Comparison of ENCODE assay signal across 8 mouse cellular contexts in genomic region chrX:73798502-73798901, GRCm38 (mm10). TPM values are rescaled to one million over a fixed set of nuclear protein-coding genes. Genes with fewer than 3 reads are reported as not detected.
DNase-seq lines count a peak whose midpoint lies in the region; TF ChIP-seq lines count a peak whose summit lies in the region.

No protein-coding gene starts in this region.

- no peak for TF ChIP-seq POLR2A in MEL (IDR thresholded peaks at IDR 0.05; ENCODE audit: control insufficient read depth in 1 of 2, insufficient read depth in 1 of 2, low read depth in 1 of 2, low read length in 2 of 2, poor library complexity in 1 of 2)

- intact Hi-C loops in heart, postnatal 25 days (cut with DNase I): loop anchor here (2.0 to 10.0 kb wide), 3 partner anchors 99 to 744 kb away; partner anchors contain the start of gene L1cam

- H3K9me3 ChIP-seq in MEL (replicated peaks; ENCODE audit: insufficient read depth, low read length): no peaks in the 10 kb centered on the region
- no peaks in the 10 kb centered on the region for H3K9me3 ChIP-seq in forebrain, embryonic 10.5 days

- no peak for TF ChIP-seq EP300 in MEL (IDR thresholded peaks at IDR 0.05; ENCODE audit: low read depth in 1 of 2, low read length in 2 of 2)

- DNase-seq in MEL (ENCODE audit: low read depth, low spot score): peak; percentile 64
- DNase-seq in c-Kit-positive CD71-negative TER-119-negative erythroid progenitor cells, embryonic 14.5 days (ENCODE audit: low read depth): peak; percentile 44
- peak; percentile 66 for DNase-seq in forebrain, embryonic 10.5 days (ENCODE audit: extremely low spot score, low spot score)
- peak; percentile 34 for DNase-seq in heart, postnatal 25 days (ENCODE audit: low spot score)
- peak; percentile 82 to 88 for DNase-seq in kidney, postnatal 4 days
- DNase-seq in lung, postnatal 14 days: peak; percentile 77
- peak; percentile 29 for DNase-seq in retina, adult 2 months (ENCODE audit: low read depth, low spot score)
- DNase-seq in urinary bladder, postnatal 14 days (ENCODE audit: low spot score): peak; percentile 80

- H3K79me2 ChIP-seq in MEL (ENCODE audit: control insufficient read depth, insufficient read depth, low read length, poor library complexity): no peaks in the 10 kb centered on the region

- no peak overlapping the region for H3K4me3 ChIP-seq in MEL (ENCODE audit: control insufficient read depth in 1 of 2, insufficient read depth in 1 of 2, low read depth in 2 of 2, low read length in 2 of 2)
- no peak overlapping the region for H3K4me3 ChIP-seq in forebrain, embryonic 10.5 days

- TF ChIP-seq RAD21 in MEL (IDR thresholded peaks at IDR 0.05; ENCODE audit: low read depth, low read length): peak; percentile 70

- H3K27ac ChIP-seq in MEL (ENCODE audit: control insufficient read depth, low read depth, low read length): no peak overlapping the region
- H3K27ac ChIP-seq in forebrain, embryonic 10.5 days: no peak overlapping the region

- no peaks in the 10 kb centered on the region for H3K27me3 ChIP-seq in MEL (ENCODE audit: control insufficient read depth in 1 of 2, insufficient read depth in 2 of 2, low read length in 2 of 2)
- H3K27me3 ChIP-seq in forebrain, embryonic 10.5 days (ENCODE audit: poor library complexity, severe bottlenecking): peaks cover 34% of the 10 kb centered on the region

- no peaks in the 10 kb centered on the region for H3K36me3 ChIP-seq in MEL (ENCODE audit: control insufficient read depth in 1 of 2, insufficient read depth in 2 of 2, low read length in 2 of 2)
- peaks cover 11% of the 10 kb centered on the region; the same call in 1 of the 2 replicates for H3K36me3 ChIP-seq in forebrain, embryonic 10.5 days (replicated peaks)

- no peak overlapping the region for H3K9ac ChIP-seq in MEL (ENCODE audit: control insufficient read depth, low read depth, low read length, poor library complexity, severe bottlenecking)

- no peaks in the 10 kb centered on the region for H3K4me1 ChIP-seq in MEL (ENCODE audit: control insufficient read depth in 1 of 2, insufficient read depth in 2 of 2, low read length in 2 of 2)
- H3K4me1 ChIP-seq in forebrain, embryonic 10.5 days: peaks cover 2% of the 10 kb centered on the region; the same call in 1 of the 2 replicates

- WGBS in forebrain, embryonic 10.5 days: 46% methylated on average over 7 of the region's 9 CpGs

- peak; percentile 50 to 81 (median 71) for TF ChIP-seq CTCF in MEL (IDR thresholded peaks at IDR 0.05 in 2 of 3, conservative IDR thresholded peaks at IDR 0.05 in 1 of 3; ENCODE audit: control insufficient read depth in 1 of 3, insufficient read depth in 1 of 3, low read depth in 2 of 3, low read length in 3 of 3, poor library complexity in 1 of 3, severe bottlenecking in 1 of 3)

TF ChIP-seq in MEL, 35 proteins besides CTCF, POLR2A, EP300 and RAD21:
- TF ChIP-seq ZC3H11A (IDR thresholded peaks at IDR 0.05; ENCODE audit: low read depth, low read length): peak; percentile 47
- TF ChIP-seq SMC3 (IDR thresholded peaks at IDR 0.05; ENCODE audit: low read depth, low read length): peak; percentile 77
- TF ChIP-seq TAL1 (IDR thresholded peaks at IDR 0.05; ENCODE audit: low read length): no peak
TF ChIP-seq in MEL: peak in this region for 2.

RNA-seq across cellular contexts. Expression of gene Ssr4, which starts 11.7 kb away (rescaled TPM):
- 256 and 283 TPM in 2 replicates for total RNA-seq in MEL (2012; rRNA removed)
- polyA plus RNA-seq in MEL (2012; ENCODE audit: insufficient read depth in 1 of 2, insufficient read length in 2 of 2, low read depth in 1 of 2, low replicate concordance in 2 of 2, missing spikeins in 1 of 2): 100 to 1,000 TPM in 1 of 2 experiments, not detected in 1; 343 TPM
- polyA plus RNA-seq in forebrain, embryonic 10.5 days (2016; fragmentation: Nextera tagmentation; extraction: Ambion mirVana): 119 and 124 TPM in 2 replicates
- total RNA-seq in heart, postnatal 25 days (2021): 10 to 100 TPM; 83.8 to 87.4 TPM

RNA-seq across cellular contexts. Expression of gene Idh3g, which starts 11.8 kb away (rescaled TPM):
- 232 and 248 TPM in 2 replicates for total RNA-seq in MEL (2012; rRNA removed)
- polyA plus RNA-seq in MEL (2012; ENCODE audit: insufficient read depth in 1 of 2, insufficient read length in 2 of 2, low read depth in 1 of 2, low replicate concordance in 2 of 2, missing spikeins in 1 of 2): 100 to 1,000 TPM in 1 of 2 experiments, not detected in 1; 296 TPM
- polyA plus RNA-seq in forebrain, embryonic 10.5 days (2016; fragmentation: Nextera tagmentation; extraction: Ambion mirVana): 173 and 177 TPM in 2 replicates
- total RNA-seq in heart, postnatal 25 days (2021): 100 to 1,000 TPM; 607 to 615 TPM

RNA-seq across cellular contexts. Expression of gene Srpk3, which starts 24.3 kb away (rescaled TPM):
- 0.20 and 0.31 TPM in 2 replicates for total RNA-seq in MEL (2012; rRNA removed)
- under 1 TPM in 1 of 2 experiments, not detected in 1; 0.17 TPM for polyA plus RNA-seq in MEL (2012; ENCODE audit: insufficient read depth in 1 of 2, insufficient read length in 2 of 2, low read depth in 1 of 2, low replicate concordance in 2 of 2, missing spikeins in 1 of 2)
- 0.97 and 1.2 TPM in 2 replicates for polyA plus RNA-seq in forebrain, embryonic 10.5 days (2016; fragmentation: Nextera tagmentation; extraction: Ambion mirVana)
- total RNA-seq in heart, postnatal 25 days (2021): 10 to 100 TPM; 29.5 to 32.8 TPM

RNA-seq across cellular contexts. Expression of gene Pdzd4, which starts 26.3 kb away (rescaled TPM):
- 0.46 and 0.49 TPM in 2 replicates for total RNA-seq in MEL (2012; rRNA removed)
- polyA plus RNA-seq in MEL (2012; ENCODE audit: insufficient read depth in 1 of 2, insufficient read length in 2 of 2, low read depth in 1 of 2, low replicate concordance in 2 of 2, missing spikeins in 1 of 2): 1 to 10 TPM in 1 of 2 experiments, not detected in 1; 2.7 TPM
- polyA plus RNA-seq in forebrain, embryonic 10.5 days (2016; fragmentation: Nextera tagmentation; extraction: Ambion mirVana): 0.66 and 0.81 TPM in 2 replicates
- 1 to 10 TPM; 1.7 to 1.8 TPM for total RNA-seq in heart, postnatal 25 days (2021)

RNA-seq across cellular contexts. Expression of gene Plxnb3, which starts 41.6 kb away (rescaled TPM):
- total RNA-seq in MEL (2012; rRNA removed): not detected in 2 replicates
- polyA plus RNA-seq in MEL (2012; ENCODE audit: insufficient read depth in 1 of 2, insufficient read length in 2 of 2, low read depth in 1 of 2, low replicate concordance in 2 of 2, missing spikeins in 1 of 2): under 1 TPM in 1 of 2 experiments, not detected in 1; 0.10 TPM
- polyA plus RNA-seq in forebrain, embryonic 10.5 days (2016; fragmentation: Nextera tagmentation; extraction: Ambion mirVana): not detected in 2 replicates
- total RNA-seq in heart, postnatal 25 days (2021): 1 to 10 TPM; 1.6 to 1.7 TPM

Comparison
In these comparisons a context has a peak if more than half of its experiments do, and no peak if none do; other contexts are left out.
1. DNase-seq: peak in every context shown above with its lines; median percentile 85 in kidney, postnatal 4 days; 80 in urinary bladder, postnatal 14 days; 77 in lung, postnatal 14 days; 66 in forebrain, embryonic 10.5 days; 64 in MEL; 44 in c-Kit-positive CD71-negative TER-119-negative erythroid progenitor cells, embryonic 14.5 days; 34 in heart, postnatal 25 days; 29 in retina, adult 2 months.
2. RNA of gene Srpk3, which starts 24.3 kb away (total RNA-seq): 29.5 to 32.8 TPM in heart, postnatal 25 days; 0.20 to 0.31 TPM in MEL; every median in the first group is over 10 times any median in the second.